Mouse (Mus musculus) myocyte (in vitro differentiated cells): Measurements from ENCODE around the gene Peak1. TPM values are rescaled to one million over a fixed set of nuclear protein-coding genes. Genes with fewer than 3 reads are reported as not detected.

Source experiments
- H3K27me3 ChIP-seq: one replicate; pipeline ENCODE4 v1.6.1; 2011; ENCODE audit not compliant: control insufficient read depth, insufficient read depth, insufficient read length
- H3K36me3 ChIP-seq: one replicate; pipeline ENCODE4 v1.6.1; 2011; ENCODE audit not compliant: control insufficient read depth, insufficient read depth
- H3K4me2 ChIP-seq: one replicate; pipeline ENCODE4 v1.6.1; 2011; ENCODE audit warnings: low read depth, control low read depth
- H3K4me3 ChIP-seq: one replicate; pipeline ENCODE4 v1.5.1; 2011; ENCODE audit warnings: mild to moderate bottlenecking, control low read depth, moderate library complexity
- H3K79me2 ChIP-seq: one replicate; pipeline ENCODE4 v1.6.1; 2011; ENCODE audit not compliant: control insufficient read depth, insufficient read depth
- H3ac ChIP-seq: one replicate; pipeline ENCODE4 v1.6.1; 2011; ENCODE audit not compliant: control insufficient read depth, insufficient read length
- CEBPB ChIP-seq: IDR thresholded peaks from 2 replicates; pipeline ENCODE4 v1.6.1; 2011; ENCODE audit warnings: mild to moderate bottlenecking, moderate library complexity; ENCODE audit not compliant: poor library complexity, insufficient read depth, severe bottlenecking
- E2F4 ChIP-seq: IDR thresholded peaks from one replicate; pipeline ENCODE4 v1.6.1; 2011; ENCODE audit warnings: mild to moderate bottlenecking, control low read depth, moderate library complexity; ENCODE audit not compliant: insufficient read depth
- MAX ChIP-seq: IDR thresholded peaks from one replicate; pipeline ENCODE4 v1.6.1; 2011; ENCODE audit warnings: low read depth, mild to moderate bottlenecking, control low read depth
- MYOD1 ChIP-seq, 3 experiments: IDR thresholded peaks; one replicate each; pipeline ENCODE4 v1.6.1; 2011; ENCODE audit warnings: control low read depth in 2 of 3, low read depth in 2 of 3, mild to moderate bottlenecking in 2 of 3, moderate library complexity in 1 of 3; ENCODE audit not compliant: insufficient read length in 2 of 3, control insufficient read depth in 1 of 3
- MYOG ChIP-seq, 3 experiments: IDR thresholded peaks; one replicate each; pipeline ENCODE4 v1.6.1; 2011; ENCODE audit warnings: control low read depth in 2 of 3, low read depth in 2 of 3, mild to moderate bottlenecking in 2 of 3; ENCODE audit not compliant: insufficient read length in 2 of 3, control insufficient read depth in 1 of 3, insufficient read depth in 1 of 3
- POLR2A ChIP-seq: IDR thresholded peaks from one replicate; pipeline ENCODE4 v1.6.1; 2011; ENCODE audit warnings: low read depth, mild to moderate bottlenecking, control low read depth, moderate library complexity; ENCODE audit not compliant: insufficient read length
- POLR2AphosphoS2 ChIP-seq: IDR thresholded peaks from one replicate; pipeline ENCODE4 v1.6.1; 2011; ENCODE audit warnings: low read depth, control low read depth; ENCODE audit not compliant: insufficient read length
- REST ChIP-seq: IDR thresholded peaks from one replicate; pipeline ENCODE4 v1.6.1; 2011; ENCODE audit warnings: mild to moderate bottlenecking, control low read depth, moderate library complexity; ENCODE audit not compliant: insufficient read depth, insufficient read length
- SRF ChIP-seq: IDR thresholded peaks from one replicate; pipeline ENCODE4 v1.6.1; 2011; ENCODE audit warnings: low read depth; ENCODE audit not compliant: control insufficient read depth, insufficient read length
- TCF12 ChIP-seq: IDR thresholded peaks from one replicate; pipeline ENCODE4 v1.6.1; 2011; ENCODE audit warnings: mild to moderate bottlenecking, control low read depth; ENCODE audit not compliant: poor library complexity, insufficient read depth, severe bottlenecking
- TCF3 ChIP-seq: IDR thresholded peaks from one replicate; pipeline ENCODE4 v1.6.1; 2011; ENCODE audit warnings: low read depth, control low read depth; ENCODE audit not compliant: insufficient read length
- USF1 ChIP-seq: IDR thresholded peaks from one replicate; pipeline ENCODE4 v1.6.1; 2011; ENCODE audit warnings: low read depth, mild to moderate bottlenecking, control low read depth, moderate library complexity
- polyA plus RNA-seq: library from polyadenylated mRNA; unstranded; fragments of >200 nt; fragmentation: generic; extraction: Trizol; gene quantifications from one replicate; pipeline ENCODE4 v1.2.1, GENCODE M21; 2012; ENCODE audit warnings: missing spikeins

The Peak1 gene
- polyA plus RNA-seq, 1 experiment: 13.3 TPM

DNA sequence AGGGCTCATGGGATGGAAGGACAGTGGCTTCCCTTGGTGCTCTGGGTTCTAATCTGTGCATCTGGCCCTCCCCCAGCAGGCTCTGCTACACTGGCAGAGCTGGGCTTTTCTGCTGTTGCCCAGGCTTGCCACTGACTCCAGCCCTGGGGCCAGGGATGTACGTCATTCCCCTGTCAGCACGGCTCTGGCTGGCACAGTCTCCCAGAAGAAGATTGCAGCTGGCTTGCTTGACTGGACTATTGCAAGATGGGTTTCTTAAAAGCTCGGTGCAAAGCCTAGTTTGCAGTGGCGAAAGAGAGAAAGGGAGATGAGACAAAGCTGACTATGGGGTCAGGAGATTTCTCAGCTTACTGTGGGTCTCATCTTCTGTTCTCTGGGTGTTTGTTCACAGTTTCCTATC is 240.5 kb downstream of the Peak1 start:
- no peaks in the 10 kb centered on the region for H3K27me3 ChIP-seq

DNA sequence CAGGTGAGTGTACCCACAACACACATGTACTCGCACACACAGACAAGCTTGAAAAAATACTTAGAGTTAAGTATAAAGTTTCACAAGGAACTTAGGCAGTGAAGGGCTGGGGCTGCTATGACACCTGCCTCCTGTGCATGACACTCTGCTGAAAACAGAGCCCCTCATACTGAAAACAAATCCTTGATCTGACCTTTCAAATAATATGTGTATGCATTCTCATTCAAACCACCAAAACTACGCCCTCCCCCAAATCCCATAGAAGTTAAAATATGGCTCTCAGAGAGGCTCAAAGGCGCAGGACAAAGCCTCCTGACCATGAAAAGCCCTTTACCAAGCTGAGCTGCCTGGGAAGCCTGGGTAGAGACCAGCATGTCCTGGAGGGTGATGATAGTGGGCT is 242.6 kb downstream of the Peak1 start:
- Histone ChIP-seq H3K27me3 (no peaks in the 10 kb centered on the region), H3K4me3 (no peak overlapping the region), H3ac (no peak overlapping the region), H3K36me3 (no peaks in the 10 kb centered on the region), H3K4me2 (no peak overlapping the region), H3K79me2 (no peaks in the 10 kb centered on the region)
- TF ChIP-seq POLR2AphosphoS2 (no peak), CEBPB (no peak), TCF12 (no peak), USF1 (no peak), POLR2A (no peak), MYOD1 (IDR thresholded peaks at IDR 0.05; ENCODE audit: control insufficient read depth in 1 of 3, insufficient read length in 2 of 3, low read depth in 2 of 3) (no peak), MYOG (IDR thresholded peaks at IDR 0.05; ENCODE audit: control insufficient read depth in 1 of 3, insufficient read depth in 1 of 3, insufficient read length in 2 of 3, low read depth in 2 of 3) (no peak), TCF3 (no peak), REST (no peak), MAX (no peak), E2F4 (no peak), SRF (no peak)

More for the DNA sequence above, 240.5 kb downstream of the Peak1 start:
- Histone ChIP-seq H3K79me2 (no peaks in the 10 kb centered on the region), H3K4me2 (no peak overlapping the region), H3ac (no peak overlapping the region), H3K36me3 (no peaks in the 10 kb centered on the region), H3K4me3 (no peak overlapping the region)
- TF ChIP-seq CEBPB (no peak), E2F4 (no peak), MYOG (IDR thresholded peaks at IDR 0.05; ENCODE audit: control insufficient read depth in 1 of 3, insufficient read depth in 1 of 3, insufficient read length in 2 of 3, low read depth in 2 of 3) (no peak), MAX (no peak), SRF (no peak), POLR2A (no peak), REST (no peak), MYOD1 (IDR thresholded peaks at IDR 0.05; ENCODE audit: control insufficient read depth in 1 of 3, insufficient read length in 2 of 3, low read depth in 2 of 3) (no peak), USF1 (no peak)

DNA sequence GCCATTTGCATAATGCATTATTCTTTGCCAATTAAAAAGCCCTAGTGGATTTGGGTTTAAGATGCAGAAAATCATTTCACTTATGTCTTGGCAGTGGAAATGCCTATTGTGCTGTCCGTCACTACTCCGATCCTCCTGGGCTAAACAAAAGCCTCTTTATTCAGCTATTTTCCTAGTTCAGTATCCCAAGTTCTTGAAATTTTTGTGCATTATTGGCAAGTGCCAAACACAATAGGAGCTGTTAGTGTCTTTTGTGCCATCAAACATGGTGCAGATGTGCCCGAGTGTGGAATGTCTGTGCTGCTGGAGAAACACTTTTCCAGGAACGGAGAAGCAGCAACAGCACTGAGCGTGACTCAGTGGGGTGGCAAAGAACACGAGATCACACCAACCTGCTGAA is 250.2 kb downstream of the Peak1 start:
- no peak overlapping the region for H3K4me3 ChIP-seq
- H3K4me2 ChIP-seq: no peak overlapping the region
- H3K36me3 ChIP-seq: no peaks in the 10 kb centered on the region
- no peak overlapping the region for H3ac ChIP-seq
- H3K79me2 ChIP-seq: no peaks in the 10 kb centered on the region
- no peaks in the 10 kb centered on the region for H3K27me3 ChIP-seq
- TF ChIP-seq SRF (no peak), TCF12 (no peak), USF1 (no peak), MYOG (IDR thresholded peaks at IDR 0.05; ENCODE audit: control insufficient read depth in 1 of 3, insufficient read depth in 1 of 3, insufficient read length in 2 of 3, low read depth in 2 of 3) (no peak)

DNA sequence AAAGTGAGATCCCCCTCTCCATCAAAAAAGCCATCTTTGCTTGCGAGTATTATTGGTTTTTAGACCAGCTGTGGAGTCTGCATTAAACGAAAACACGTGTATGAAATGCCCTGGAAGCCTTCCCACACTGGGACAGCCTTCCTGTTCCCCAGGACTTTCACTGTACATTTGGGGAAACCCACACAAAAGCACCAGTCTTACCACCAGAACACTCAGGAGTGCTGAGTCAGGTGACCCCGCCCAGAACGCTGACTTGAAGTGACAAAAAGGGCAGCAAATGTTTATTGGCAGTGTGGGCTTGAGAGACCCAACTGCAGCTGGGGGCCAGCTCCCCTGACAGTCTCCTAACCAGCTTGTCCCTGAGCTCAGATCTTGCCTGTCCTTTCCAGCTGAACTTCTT is 251.7 kb downstream of the Peak1 start:
- Histone ChIP-seq H3K4me2 (no peak overlapping the region), H3K36me3 (no peaks in the 10 kb centered on the region), H3ac (no peak overlapping the region), H3K79me2 (no peaks in the 10 kb centered on the region), H3K27me3 (no peaks in the 10 kb centered on the region), H3K4me3 (no peak overlapping the region)
- no peak for TF ChIP-seq E2F4
- no peak for TF ChIP-seq REST
- TF ChIP-seq MAX: no peak
- no peak for TF ChIP-seq USF1
- no peak for TF ChIP-seq CEBPB
- TF ChIP-seq MYOG (IDR thresholded peaks at IDR 0.05; ENCODE audit: control insufficient read depth in 1 of 3, insufficient read depth in 1 of 3, insufficient read length in 2 of 3, low read depth in 2 of 3): no peak

DNA sequence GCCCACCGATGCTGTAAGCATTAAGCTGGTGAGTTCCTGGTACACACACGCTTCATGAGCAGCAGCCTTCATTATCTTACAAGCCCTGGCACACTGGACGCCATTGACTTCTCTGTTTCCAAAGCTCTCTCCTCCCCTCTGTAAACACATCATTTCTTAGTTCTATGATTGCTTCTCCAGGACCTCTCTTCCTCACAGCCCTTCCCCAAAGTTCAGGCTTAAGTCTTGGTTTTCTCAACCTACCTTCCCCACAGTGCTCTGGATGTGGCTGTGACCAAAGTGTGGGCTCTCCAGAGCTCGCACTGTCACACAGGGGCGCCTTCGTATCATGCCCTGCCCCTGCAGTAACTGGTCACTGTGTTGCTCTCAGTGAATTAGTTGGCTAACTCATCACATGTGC is 252.5 kb downstream of the Peak1 start, which contains the start of gene Tspan3:
Gene Tspan3 (minus strand): TSS at position 101 of the 400 bp plus-strand sequence.
- Histone ChIP-seq H3K79me2 (peaks cover under 1% of the 10 kb centered on the region), H3K4me3 (no peak within 1 kb of the TSS), H3K4me2 (no peak within 1 kb of the TSS), H3K27me3 (no peaks in the 10 kb centered on the region), H3K36me3 (no peaks in the 10 kb centered on the region), H3ac (no peak within 1 kb of the TSS)
- TF ChIP-seq E2F4: no peak
- no peak for TF ChIP-seq POLR2A
- no peak for TF ChIP-seq TCF3
- no peak for TF ChIP-seq MYOD1 (IDR thresholded peaks at IDR 0.05; ENCODE audit: control insufficient read depth in 1 of 3, insufficient read length in 2 of 3, low read depth in 2 of 3)
